Comparison of ENCODE assay signal across 12 mouse cellular contexts in the genomic region with DNA sequence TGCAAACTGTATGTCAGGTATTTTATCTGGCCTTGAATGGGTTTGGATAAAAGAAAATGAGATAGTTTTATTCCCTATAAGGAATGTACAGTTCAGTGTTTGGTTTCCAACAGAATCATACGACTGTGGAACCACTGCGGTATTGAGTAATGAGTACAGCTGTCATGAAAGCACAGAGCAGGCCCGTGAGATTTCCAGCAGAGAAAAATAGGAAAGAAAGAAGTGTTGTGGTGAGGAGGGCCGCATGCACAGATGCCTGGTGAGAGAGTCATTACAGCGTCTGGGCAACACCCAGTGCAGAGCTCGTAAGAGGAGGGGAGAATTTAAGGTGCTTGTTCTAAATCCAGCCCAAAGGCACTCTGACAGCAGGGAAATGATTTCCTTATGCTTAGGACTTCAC.
A peak's percentile ranks its signal among the peaks of the same experiment; 100 is the strongest.
DNase-seq lines count a peak whose midpoint lies in the region; ATAC-seq and TF ChIP-seq lines count a peak whose summit lies in the region.
"Had no signal": no experiment of that assay in that cellular context is flagged by ENCODE, and none has a peak within 500 bp of the region (broad histone marks: within the 10 kb centered on the region; RNA-seq: fewer than 3 reads in every experiment).

No protein-coding gene starts in this region.

- H3K9me3 ChIP-seq in embryonic facial prominence, embryonic 14.5 days (ENCODE audit: control insufficient read depth, low read length) = no peaks in the 10 kb centered on the region
- H3K9me3 ChIP-seq in embryonic facial prominence, embryonic 10.5 days = no peaks in the 10 kb centered on the region
- H3K9me3 ChIP-seq: embryonic facial prominence, embryonic 12.5 days had no signal

- no peak overlapping the region for H3K4me3 ChIP-seq in embryonic facial prominence, embryonic 14.5 days (ENCODE audit: low read depth, low read length)
- H3K4me3 ChIP-seq in embryonic facial prominence, embryonic 10.5 days = no peak overlapping the region
- H3K4me3 ChIP-seq in gastrocnemius, adult 2 months = no peak overlapping the region
- no peak overlapping the region for H3K4me3 ChIP-seq in olfactory bulb, adult 2 months (ENCODE audit: insufficient read depth, low read depth, low read length)
- H3K4me3 ChIP-seq: embryonic facial prominence, embryonic 12.5 days; heart, adult 2 months had no signal

- DNase-seq in embryonic facial prominence, embryonic 14.5 days (ENCODE audit: low spot score) = no peak
- DNase-seq in embryonic facial prominence, embryonic 10.5 days (ENCODE audit: low spot score) = no peak
- no peak for DNase-seq in gastrocnemius, adult 2 months
- DNase-seq in gastrocnemius, postnatal 10 days = no peak
- DNase-seq in right cerebral cortex, postnatal 14 days = peak; percentile 11
- DNase-seq in right cerebral cortex, adult 2 months (ENCODE audit: low spot score in 2 of 2) = no peak
- no peak for DNase-seq in cerebellum, postnatal 25 days

- no peaks in the 10 kb centered on the region for H3K4me1 ChIP-seq in embryonic facial prominence, embryonic 14.5 days (ENCODE audit: control insufficient read depth, insufficient read depth, low read length)
- H3K4me1 ChIP-seq in embryonic facial prominence, embryonic 10.5 days = peaks cover 3% of the 10 kb centered on the region; the same call in 1 of the 2 replicates
- H3K4me1 ChIP-seq in olfactory bulb, adult 2 months (ENCODE audit: control insufficient read depth, insufficient read depth, low read length) = peaks cover 2% of the 10 kb centered on the region
- H3K4me1 ChIP-seq: embryonic facial prominence, embryonic 12.5 days had no signal

- intact Hi-C loops in gastrocnemius, adult 2 months (cut with DNase I) = loop anchor here (5.0 kb wide), 2 partner anchors 71 to 216 kb away; a partner anchor contains a TSS

- 70% methylated on average over 6 of the region's 6 CpGs for WGBS in embryonic facial prominence, embryonic 14.5 days
- WGBS in embryonic facial prominence, embryonic 10.5 days = 85% methylated on average over 6 of the region's 6 CpGs
- 41% methylated on average over 6 of the region's 6 CpGs for WGBS in olfactory bulb, adult 2 months

- H3K36me3 ChIP-seq in embryonic facial prominence, embryonic 14.5 days (ENCODE audit: control insufficient read depth, insufficient read depth, low read length) = peaks cover 57% of the 10 kb centered on the region
- H3K36me3 ChIP-seq in embryonic facial prominence, embryonic 10.5 days (replicated peaks) = peaks cover 42% of the 10 kb centered on the region

- no peak overlapping the region for H3K4me2 ChIP-seq in embryonic facial prominence, embryonic 14.5 days (ENCODE audit: low read depth, low read length)
- H3K4me2 ChIP-seq: embryonic facial prominence, embryonic 12.5 days; heart, embryonic 11.5 days had no signal

- H3K27ac ChIP-seq in embryonic facial prominence, embryonic 14.5 days (replicated peaks; ENCODE audit: low read depth, low read length) = no peak overlapping the region
- no peak overlapping the region for H3K27ac ChIP-seq in embryonic facial prominence, embryonic 10.5 days (replicated peaks)
- H3K27ac ChIP-seq in gastrocnemius, adult 2 months = peak overlapping the region; percentile 50; the same call in 1 of the 2 replicates
- 0 out of 2 replicates have a peak overlapping the region, but pooled peaks have one; percentile 3 for H3K27ac ChIP-seq in olfactory bulb, adult 2 months (ENCODE audit: insufficient read depth, low read depth, low read length)
- H3K27ac ChIP-seq: embryonic facial prominence, embryonic 12.5 days; hindbrain, postnatal 0 days had no signal

- H3K9ac ChIP-seq in embryonic facial prominence, embryonic 14.5 days (ENCODE audit: low read depth, low read length) = no peak overlapping the region
- H3K9ac ChIP-seq: embryonic facial prominence, embryonic 12.5 days had no signal

- TF ChIP-seq POLR2A in olfactory bulb, adult 2 months (IDR thresholded peaks at IDR 0.05; ENCODE audit: insufficient read depth, low read depth, low read length) = no peak

- no peak for TF ChIP-seq CTCF in gastrocnemius, adult 2 months (IDR thresholded peaks at IDR 0.05)
- no peak for TF ChIP-seq CTCF in olfactory bulb, adult 2 months (IDR thresholded peaks at IDR 0.05; ENCODE audit: insufficient read depth, low read depth, low read length)

- 0 out of 2 replicates have a peak, but pooled peaks have one; percentile 15 for ATAC-seq in embryonic facial prominence, embryonic 14.5 days (ENCODE audit: low read depth)

- H3K27me3 ChIP-seq in embryonic facial prominence, embryonic 14.5 days (replicated peaks; ENCODE audit: control insufficient read depth, insufficient read depth, low read length) = no peaks in the 10 kb centered on the region
- H3K27me3 ChIP-seq in embryonic facial prominence, embryonic 10.5 days (replicated peaks; ENCODE audit: low read depth, poor library complexity, severe bottlenecking) = no peaks in the 10 kb centered on the region
- H3K27me3 ChIP-seq: embryonic facial prominence, embryonic 12.5 days had no signal

Comparison
In these comparisons a context has a peak if more than half of its experiments do, and no peak if none do; other contexts are left out.
1. H3K27ac ChIP-seq: peak in gastrocnemius, adult 2 months (single experiment) and olfactory bulb, adult 2 months (single experiment); none in embryonic facial prominence, embryonic 14.5 days (single experiment) and embryonic facial prominence, embryonic 10.5 days (single experiment).